Mouse (Mus musculus): Measurements from ENCODE around the gene Mark4. TPM values are rescaled to one million over a fixed set of nuclear protein-coding genes. Genes with fewer than 3 reads are reported as not detected.
A peak's percentile ranks its signal among the peaks of the same experiment; 100 is the strongest.

Mark4 gene
- polyA plus RNA-seq, 1 experiment from 2014 or later, result 5.2 TPM

DNA sequence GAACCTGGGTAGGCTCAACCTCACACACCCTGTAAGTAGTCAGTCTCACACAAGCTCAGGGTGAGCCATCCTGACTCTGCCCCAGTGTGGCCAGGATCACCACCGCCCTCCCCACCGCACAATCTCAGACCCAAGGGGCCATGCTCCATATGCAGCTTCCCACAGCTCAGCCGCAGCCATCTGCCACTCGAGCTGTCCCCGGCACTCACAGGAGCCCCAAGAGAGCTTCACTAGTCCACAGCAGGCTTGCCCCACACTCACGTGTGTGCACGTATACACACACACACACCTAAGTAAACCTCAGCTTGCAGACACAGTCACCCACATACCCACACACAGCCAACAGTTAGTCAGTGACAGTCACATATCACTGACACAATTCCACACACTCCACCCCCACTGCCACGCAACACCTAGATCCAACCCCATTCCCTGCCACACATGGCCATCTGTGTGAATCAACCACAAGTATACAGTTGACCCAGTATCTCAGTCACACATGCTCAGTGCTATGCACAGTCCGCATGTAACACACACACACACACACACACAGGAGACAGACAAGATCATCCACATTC is 56.0 kb downstream of the Mark4 start:
- H3K36me3 ChIP-seq (ENCODE audit: control insufficient read depth, insufficient read depth, low read length), result no peaks in the 10 kb centered on the region
- H3K4me3 ChIP-seq (ENCODE audit: low read length), result no peak overlapping the region
- no peaks in the 10 kb centered on the region for H3K9me3 ChIP-seq (ENCODE audit: control insufficient read depth, low read length)
- H3K9ac ChIP-seq (ENCODE audit: low read length), result no peak overlapping the region
- ATAC-seq (ENCODE audit: low read depth), result no peak
- H3K4me2 ChIP-seq (ENCODE audit: low read depth, low read length), result no peak overlapping the region
- H3K27ac ChIP-seq (ENCODE audit: low read length), result no peak overlapping the region
- H3K4me1 ChIP-seq (replicated peaks; ENCODE audit: control insufficient read depth, insufficient read depth, low read length), result peaks cover 3% of the 10 kb centered on the region
- 75% methylated on average over 9 of the region's 9 CpGs for WGBS
- H3K27me3 ChIP-seq (ENCODE audit: control insufficient read depth, insufficient read depth, low read depth, low read length), result peaks cover 30% of the 10 kb centered on the region

DNA sequence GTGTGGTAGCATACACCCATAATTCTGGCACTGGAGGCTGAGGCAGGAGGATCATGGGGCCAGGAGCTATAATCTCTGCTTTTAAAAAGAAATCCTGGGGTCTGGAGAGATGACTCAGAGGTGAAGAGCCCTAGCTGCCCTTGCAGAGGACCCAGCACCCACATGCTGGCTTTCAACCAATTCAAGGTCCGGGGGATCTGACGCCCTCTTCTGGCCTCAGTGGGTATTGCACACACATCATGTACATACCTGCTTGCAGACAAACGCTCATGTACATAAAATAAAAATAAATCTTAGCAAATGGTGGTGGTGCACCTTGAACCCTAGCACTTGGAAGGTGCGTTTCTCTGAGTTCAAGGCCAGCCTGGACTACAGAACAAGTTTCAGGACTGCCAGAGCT is 57.7 kb downstream of the Mark4 start:
- H3K27ac ChIP-seq (ENCODE audit: low read length), result no peak overlapping the region
- H3K4me2 ChIP-seq (ENCODE audit: low read depth, low read length), result no peak overlapping the region
- no peak overlapping the region for H3K4me3 ChIP-seq (ENCODE audit: low read length)
- no peak for ATAC-seq (ENCODE audit: low read depth)
- WGBS, result 77% methylated on average over 4 of the region's 4 CpGs
- H3K4me1 ChIP-seq (replicated peaks; ENCODE audit: control insufficient read depth, insufficient read depth, low read length), result peaks cover 3% of the 10 kb centered on the region
- H3K9ac ChIP-seq (ENCODE audit: low read length), result no peak overlapping the region
- H3K9me3 ChIP-seq (ENCODE audit: control insufficient read depth, low read length), result no peaks in the 10 kb centered on the region
- H3K27me3 ChIP-seq (ENCODE audit: control insufficient read depth, insufficient read depth, low read depth, low read length), result peaks cover 30% of the 10 kb centered on the region
- H3K36me3 ChIP-seq (ENCODE audit: control insufficient read depth, insufficient read depth, low read length), result no peaks in the 10 kb centered on the region

DNA sequence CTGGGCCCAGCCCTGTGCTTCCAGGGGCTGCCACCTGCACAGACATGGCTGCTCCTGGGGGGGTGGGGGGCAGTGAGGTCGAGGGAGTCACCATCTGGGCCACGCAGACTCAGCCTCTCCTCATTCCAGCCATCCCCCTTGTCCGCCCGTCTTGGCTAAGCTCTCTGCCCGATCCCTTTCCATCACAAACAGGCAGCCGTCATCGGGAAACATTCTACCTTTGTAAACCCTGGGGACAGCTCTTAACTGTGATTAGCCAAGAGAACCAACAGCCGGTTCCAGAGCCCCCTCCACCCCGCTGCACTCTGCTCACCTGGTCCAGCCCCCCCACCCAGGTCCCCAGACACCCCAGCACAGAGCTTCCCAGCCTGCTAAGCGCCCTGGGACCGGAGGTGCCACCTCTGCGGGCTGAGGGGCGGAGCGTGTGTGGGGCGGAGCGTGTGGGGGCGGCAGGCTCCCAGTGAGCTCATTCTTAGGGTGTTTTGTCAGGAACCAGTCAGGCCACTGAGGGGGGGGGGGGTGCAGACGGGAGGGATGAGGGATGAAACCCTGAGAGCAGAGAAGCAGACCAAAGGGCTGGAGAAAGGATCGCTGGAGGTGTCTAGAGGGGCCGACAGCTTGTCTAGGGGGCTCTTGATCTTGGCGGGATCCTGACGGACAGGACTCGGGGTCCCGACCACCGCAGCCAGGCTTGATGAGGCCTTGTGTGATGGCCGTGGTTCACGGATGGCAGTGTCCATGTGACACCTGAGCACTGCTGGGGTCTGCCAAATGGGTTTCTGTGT is 58.9 kb downstream of the Mark4 start:
- Histone ChIP-seq H3K27me3 (ENCODE audit: control insufficient read depth, insufficient read depth, low read depth, low read length) (peaks cover 23% of the 10 kb centered on the region), H3K36me3 (ENCODE audit: control insufficient read depth, insufficient read depth, low read length) (peaks cover 3% of the 10 kb centered on the region; the same call in 1 of the 2 replicates), H3K4me3 (ENCODE audit: low read length) (peak overlapping the region; percentile 47), H3K4me2 (ENCODE audit: low read depth, low read length) (peak overlapping the region; percentile 60), H3K4me1 (replicated peaks; ENCODE audit: control insufficient read depth, insufficient read depth, low read length) (peaks cover 3% of the 10 kb centered on the region), H3K27ac (ENCODE audit: low read length) (peak overlapping the region; percentile 68), H3K9me3 (ENCODE audit: control insufficient read depth, low read length) (no peaks in the 10 kb centered on the region), H3K9ac (ENCODE audit: low read length) (peak overlapping the region; percentile 54)
- peak; percentile 75 for ATAC-seq (ENCODE audit: low read depth)
- 2% methylated on average over 27 of the region's 27 CpGs for WGBS

DNA sequence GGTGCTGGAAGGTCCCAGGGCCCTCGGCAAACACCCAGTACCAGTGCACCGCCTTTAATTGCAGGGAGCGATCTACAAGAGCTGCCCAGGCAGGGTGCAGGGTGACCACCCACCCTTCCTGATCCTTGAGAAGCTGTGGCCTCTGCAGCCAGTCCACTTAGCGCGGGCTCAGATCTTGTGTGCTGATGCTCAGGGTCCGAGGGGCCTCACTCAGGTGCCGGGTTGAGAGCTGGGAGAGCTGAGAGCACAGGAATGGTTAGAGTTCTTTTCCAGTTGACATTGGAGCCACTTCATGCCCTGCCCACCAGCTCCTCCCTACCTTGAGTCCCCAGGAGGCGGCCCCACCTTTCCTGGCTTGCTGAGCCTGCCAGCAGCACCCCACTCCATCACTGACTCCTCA is 64.1 kb downstream of the Mark4 start:
- no peaks in the 10 kb centered on the region for H3K4me1 ChIP-seq (replicated peaks; ENCODE audit: control insufficient read depth, insufficient read depth, low read length)
- ATAC-seq (ENCODE audit: low read depth), result peak; percentile 64
- H3K9ac ChIP-seq (ENCODE audit: low read length), result no peak overlapping the region
- 75% methylated on average over 8 of the region's 8 CpGs for WGBS
- no peaks in the 10 kb centered on the region; the same call in 1 of the 2 replicates for H3K27me3 ChIP-seq (ENCODE audit: control insufficient read depth, insufficient read depth, low read depth, low read length)
- H3K9me3 ChIP-seq (ENCODE audit: control insufficient read depth, low read length), result no peaks in the 10 kb centered on the region
- peaks cover 30% of the 10 kb centered on the region for H3K36me3 ChIP-seq (ENCODE audit: control insufficient read depth, insufficient read depth, low read length)
- H3K4me2 ChIP-seq (ENCODE audit: low read depth, low read length), result no peak overlapping the region
- no peak overlapping the region for H3K4me3 ChIP-seq (ENCODE audit: low read length)
- H3K27ac ChIP-seq (ENCODE audit: low read length), result peak overlapping the region; percentile 11; the same call in 1 of the 2 replicates

DNA sequence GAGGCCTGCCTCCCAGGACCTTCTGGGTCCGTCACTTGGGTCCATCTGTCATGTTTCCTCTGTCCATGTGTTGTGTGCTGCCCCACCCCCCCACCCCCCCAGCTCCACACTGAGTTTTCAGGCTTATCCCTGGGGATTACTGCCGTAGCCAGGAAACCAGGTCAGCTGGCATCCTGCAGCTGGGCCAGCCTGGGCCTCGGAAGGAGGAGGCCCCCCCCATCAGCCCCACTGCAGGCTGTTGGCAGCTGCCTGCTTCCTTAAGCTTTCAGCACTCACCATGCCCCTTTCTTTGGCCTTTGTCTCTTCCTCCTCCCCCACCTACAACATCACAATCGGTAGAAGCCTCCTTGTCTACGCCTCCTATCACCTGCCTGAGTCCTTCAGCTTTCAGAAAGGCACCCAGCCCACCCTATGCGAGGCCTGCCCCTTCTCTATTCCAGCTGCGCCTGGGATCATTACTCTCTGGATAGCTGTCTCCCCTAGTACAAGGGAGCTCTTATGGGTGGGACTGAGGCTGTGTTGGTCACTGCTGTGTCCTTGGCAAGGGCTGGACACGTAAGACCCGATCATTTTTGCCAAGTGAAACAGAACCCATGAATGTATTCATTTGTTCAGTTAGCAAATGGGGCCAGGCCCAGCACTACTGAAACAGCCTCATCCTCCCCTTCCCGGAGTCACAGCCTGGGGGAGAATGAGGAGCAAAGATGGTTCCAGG is 69.8 kb downstream of the Mark4 start:
- H3K9me3 ChIP-seq (ENCODE audit: control insufficient read depth, low read length), result no peaks in the 10 kb centered on the region
- no peaks in the 10 kb centered on the region for H3K4me1 ChIP-seq (replicated peaks; ENCODE audit: control insufficient read depth, insufficient read depth, low read length)
- H3K4me3 ChIP-seq (ENCODE audit: low read length), result no peak overlapping the region
- peaks cover 57% of the 10 kb centered on the region for H3K36me3 ChIP-seq (ENCODE audit: control insufficient read depth, insufficient read depth, low read length)
- H3K9ac ChIP-seq (ENCODE audit: low read length), result no peak overlapping the region
- no peak for ATAC-seq (ENCODE audit: low read depth)
- no peak overlapping the region for H3K4me2 ChIP-seq (ENCODE audit: low read depth, low read length)
- H3K27me3 ChIP-seq (ENCODE audit: control insufficient read depth, insufficient read depth, low read depth, low read length), result no peaks in the 10 kb centered on the region
- WGBS, result 80% methylated on average over 10 of the region's 10 CpGs
- H3K27ac ChIP-seq (ENCODE audit: low read length), result no peak overlapping the region

DNA sequence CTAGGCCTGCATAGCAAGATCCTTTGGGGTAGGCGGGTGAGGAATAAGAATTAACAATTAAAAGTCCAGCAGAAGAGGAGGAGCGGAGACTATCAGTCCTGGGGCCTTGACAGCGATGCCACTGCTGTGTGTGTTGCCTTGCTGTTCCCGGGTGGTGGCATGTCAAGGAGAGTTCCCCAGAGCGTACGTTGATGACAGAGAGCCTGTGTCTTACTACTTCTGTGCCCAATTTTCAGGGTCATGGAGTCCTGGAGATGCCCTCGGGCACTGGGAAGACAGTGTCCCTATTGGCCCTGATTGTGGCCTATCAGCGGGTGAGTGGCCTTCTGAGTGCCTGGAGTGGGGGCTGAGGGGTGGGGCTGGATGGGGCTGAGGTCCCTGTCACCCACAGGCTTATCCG is 74.9 kb downstream of the Mark4 start:
- H3K27me3 ChIP-seq (ENCODE audit: control insufficient read depth, insufficient read depth, low read depth, low read length), result no peaks in the 10 kb centered on the region
- H3K4me3 ChIP-seq (ENCODE audit: low read length), result no peak overlapping the region
- no peak for ATAC-seq (ENCODE audit: low read depth)
- WGBS, result 90% methylated on average over 9 of the region's 9 CpGs
- no peak overlapping the region for H3K27ac ChIP-seq (ENCODE audit: low read length)
- H3K4me2 ChIP-seq (ENCODE audit: low read depth, low read length), result no peak overlapping the region
- H3K36me3 ChIP-seq (ENCODE audit: control insufficient read depth, insufficient read depth, low read length), result peaks cover 32% of the 10 kb centered on the region
- H3K9ac ChIP-seq (ENCODE audit: low read length), result no peak overlapping the region
- H3K9me3 ChIP-seq (ENCODE audit: control insufficient read depth, low read length), result no peaks in the 10 kb centered on the region
- peaks cover 13% of the 10 kb centered on the region for H3K4me1 ChIP-seq (replicated peaks; ENCODE audit: control insufficient read depth, insufficient read depth, low read length)

DNA sequence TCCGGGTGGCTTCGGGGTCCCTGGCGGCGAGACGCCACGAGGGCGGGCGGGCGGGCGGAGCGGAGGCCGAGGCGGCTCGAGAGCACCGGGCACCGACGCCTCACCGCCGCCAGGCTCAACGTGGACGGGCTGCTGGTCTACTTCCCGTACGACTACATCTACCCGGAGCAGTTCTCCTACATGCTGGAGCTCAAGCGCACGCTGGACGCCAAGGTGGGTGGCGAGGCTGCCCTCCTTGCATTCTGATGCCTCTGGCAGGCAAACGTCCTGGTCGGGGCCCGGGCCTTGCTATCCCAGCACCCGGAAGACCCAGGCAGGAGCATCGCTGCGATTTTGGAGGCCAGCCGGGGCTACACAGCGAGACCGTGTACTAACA is 76.5 kb downstream of the Mark4 start:
- Histone ChIP-seq H3K27ac (ENCODE audit: low read length) (peak overlapping the region; percentile 10; the same call in 1 of the 2 replicates), H3K4me3 (ENCODE audit: low read length) (peak overlapping the region; percentile 98), H3K9me3 (ENCODE audit: control insufficient read depth, low read length) (no peaks in the 10 kb centered on the region), H3K27me3 (ENCODE audit: control insufficient read depth, insufficient read depth, low read depth, low read length) (no peaks in the 10 kb centered on the region), H3K4me1 (replicated peaks; ENCODE audit: control insufficient read depth, insufficient read depth, low read length) (peaks cover 13% of the 10 kb centered on the region), H3K36me3 (ENCODE audit: control insufficient read depth, insufficient read depth, low read length) (peaks cover 21% of the 10 kb centered on the region), H3K9ac (ENCODE audit: low read length) (peak overlapping the region; percentile 87), H3K4me2 (ENCODE audit: low read depth, low read length) (peak overlapping the region; percentile 96)
- WGBS, result under 1% methylated on average over 29 of the region's 37 CpGs
- peak; percentile 57; the same call in 1 of the 2 replicates for ATAC-seq (ENCODE audit: low read depth)

DNA sequence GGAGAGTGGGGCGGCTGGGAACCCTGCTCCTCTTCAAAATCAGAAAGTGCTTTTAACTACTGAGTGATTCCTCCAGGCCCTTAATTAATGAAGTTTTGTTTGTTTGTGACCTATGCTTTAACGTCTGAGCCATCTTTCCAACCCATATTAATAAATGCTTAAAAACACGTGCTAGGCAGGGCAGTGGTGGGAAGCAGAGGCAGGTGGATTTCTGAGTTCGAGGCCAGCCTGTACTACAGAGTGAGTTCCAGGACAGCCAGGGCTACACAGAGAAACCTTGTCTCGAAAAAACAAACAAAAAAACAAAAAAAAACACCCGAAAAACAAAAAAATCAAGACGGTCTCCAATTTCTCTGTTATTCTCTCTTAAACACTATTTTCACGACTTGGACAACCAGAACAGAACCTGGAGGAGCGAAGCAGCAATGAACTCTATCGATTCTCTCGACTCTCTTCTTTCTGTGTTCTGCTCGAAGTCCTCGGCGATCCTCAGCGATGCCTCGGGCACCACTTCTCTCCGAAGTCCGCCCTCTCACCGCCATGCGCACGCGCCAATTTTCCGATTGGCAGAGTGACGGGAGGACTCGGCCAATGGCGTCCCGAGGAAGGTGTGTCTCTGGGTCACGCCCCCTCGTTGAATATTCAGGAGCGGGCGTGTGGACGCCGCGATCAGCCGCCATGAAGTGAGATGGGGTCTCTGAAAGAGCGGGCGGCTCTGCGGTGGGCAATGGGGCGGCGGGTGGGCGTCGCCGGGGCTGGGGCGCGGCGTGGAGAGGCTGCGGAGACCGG is 77.0 kb downstream of the Mark4 start, which contains the start of gene Ercc2:
Gene Ercc2 (plus strand): TSS at position 634 of the 789 bp plus-strand sequence.
- peaks cover 15% of the 10 kb centered on the region for H3K36me3 ChIP-seq (ENCODE audit: control insufficient read depth, insufficient read depth, low read length)
- no peaks in the 10 kb centered on the region for H3K27me3 ChIP-seq (ENCODE audit: control insufficient read depth, insufficient read depth, low read depth, low read length)
- H3K4me2 ChIP-seq (ENCODE audit: low read depth, low read length), result peak within 1 kb of the TSS; percentile 96
- peaks cover 13% of the 10 kb centered on the region for H3K4me1 ChIP-seq (replicated peaks; ENCODE audit: control insufficient read depth, insufficient read depth, low read length)
- H3K27ac ChIP-seq (ENCODE audit: low read length), result peak within 1 kb of the TSS; percentile 10; the same call in 1 of the 2 replicates
- peak within 1 kb of the TSS; percentile 87 for H3K9ac ChIP-seq (ENCODE audit: low read length)
- peak; percentile 99 for ATAC-seq (ENCODE audit: low read depth)
- H3K9me3 ChIP-seq (ENCODE audit: control insufficient read depth, low read length), result no peaks in the 10 kb centered on the region
- peak within 1 kb of the TSS; percentile 98 for H3K4me3 ChIP-seq (ENCODE audit: low read length)
- 5% methylated on average over 43 of the region's 48 CpGs for WGBS

Data from lung, embryonic 16.5 days (tissue).